Mouse (Mus musculus) liver, adult 2 months (tissue): ENCODE results near the gene Ralgds. TPM values are rescaled to one million over a fixed set of nuclear protein-coding genes. Genes with fewer than 3 reads are reported as not detected.

Experiments used
- DNase-seq: peaks from one replicate; pipeline ENCODE4 v3.0.0-alpha.2; 2011; ENCODE audit warnings: low read depth, low spot score; ENCODE audit errors: extremely low read depth
- H3K27ac ChIP-seq: fragments of 200-500 bp; replicated peaks from 2 replicates; pipeline ENCODE4 v1.5.1; 2012; ENCODE audit warnings: low read depth, mild to moderate bottlenecking, control low read depth, inconsistent platforms, low read length; ENCODE audit not compliant: insufficient read depth
- H3K27me3 ChIP-seq: fragments of 200-500 bp; 2 replicates; pipeline ENCODE4 v1.6.1; 2012; ENCODE audit warnings: mild to moderate bottlenecking, moderate library complexity, low read length, inconsistent platforms; ENCODE audit not compliant: control insufficient read depth, insufficient read depth
- H3K36me3 ChIP-seq: fragments of 200-500 bp; 2 replicates; pipeline ENCODE4 v1.6.1; 2012; ENCODE audit warnings: low read length, inconsistent platforms; ENCODE audit not compliant: control insufficient read depth, insufficient read depth
- H3K4me1 ChIP-seq: fragments of 200-500 bp; 2 replicates; pipeline ENCODE4 v1.6.1; 2011; ENCODE audit warnings: low read length; ENCODE audit not compliant: control insufficient read depth, insufficient read depth
- H3K4me3 ChIP-seq: fragments of 200-500 bp; 2 replicates; pipeline ENCODE4 v1.5.1; 2011; ENCODE audit warnings: low read depth, mild to moderate bottlenecking, control low read depth, low read length, moderate library complexity; ENCODE audit not compliant: insufficient read depth
- H3K79me2 ChIP-seq: fragments of 200-500 bp; 2 replicates; pipeline ENCODE4 v1.6.1; 2012; ENCODE audit warnings: inconsistent platforms, mild to moderate bottlenecking, low read length, moderate library complexity; ENCODE audit not compliant: control insufficient read depth, insufficient read depth
- H3K9ac ChIP-seq: fragments of 200-500 bp; 2 replicates; pipeline ENCODE4 v1.6.1; 2012; ENCODE audit warnings: low read depth, mild to moderate bottlenecking, control low read depth, inconsistent platforms, low read length
- CTCF ChIP-seq: fragments of 200-500 bp; IDR thresholded peaks from 2 replicates; pipeline ENCODE4 v1.5.1; 2011; ENCODE audit warnings: low read depth, low read length, control low read depth
- POLR2A ChIP-seq: fragments of 200-500 bp; IDR thresholded peaks from 2 replicates; pipeline ENCODE4 v1.6.1; 2011; ENCODE audit warnings: low read length, control low read depth; ENCODE audit not compliant: insufficient read depth; ENCODE audit errors: extremely low read depth
- WGBS: fragments of 180-500 bp; shearing (Covaris S2); methylation state at CpG from one replicate; pipeline ENCODE4 v1.1.7; 2018; 5-methylcytosine and 5-hydroxymethylcytosine counted together
- polyA plus RNA-seq: library from polyadenylated mRNA; depleted of rRNA; stranded (reverse); fragments of >200 nt; gene quantifications from 2 replicates; pipeline ENCODE4 v1.2.3, GENCODE M21; 2012
- total RNA-seq: library from RNA; depleted of rRNA; stranded (reverse); fragments of >200 nt; gene quantifications from 2 replicates; pipeline ENCODE4 v1.2.3, GENCODE M21; 2014

Gene Ralgds
- total and polyA plus RNA-seq, 2 experiments, result 1.1 to 3.0 TPM

DNA sequence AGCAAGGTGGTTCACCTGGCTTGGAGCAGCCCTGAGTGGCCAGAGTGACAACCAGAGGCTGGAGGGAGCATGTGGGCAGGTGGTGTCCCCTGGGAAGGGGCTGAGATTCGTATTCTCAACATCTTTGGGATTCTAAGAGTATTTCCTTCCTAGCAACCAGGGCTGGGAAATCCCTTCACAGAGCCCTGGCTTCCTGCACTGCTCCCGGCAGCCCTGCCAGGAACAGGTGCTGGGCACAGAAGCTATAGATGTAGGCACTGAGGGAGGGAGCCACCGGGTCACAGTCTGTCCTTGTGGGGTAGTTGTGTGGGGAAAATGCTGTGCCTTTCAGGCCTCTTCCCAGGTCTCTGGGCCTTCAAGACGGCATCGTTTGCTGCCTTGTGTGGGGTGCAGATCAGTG lies 7.7 kb downstream of the Ralgds start:
- no peak for DNase-seq
- H3K27ac ChIP-seq, result no peak overlapping the region
- WGBS, result 89% methylated on average over 5 of the region's 5 CpGs

DNA sequence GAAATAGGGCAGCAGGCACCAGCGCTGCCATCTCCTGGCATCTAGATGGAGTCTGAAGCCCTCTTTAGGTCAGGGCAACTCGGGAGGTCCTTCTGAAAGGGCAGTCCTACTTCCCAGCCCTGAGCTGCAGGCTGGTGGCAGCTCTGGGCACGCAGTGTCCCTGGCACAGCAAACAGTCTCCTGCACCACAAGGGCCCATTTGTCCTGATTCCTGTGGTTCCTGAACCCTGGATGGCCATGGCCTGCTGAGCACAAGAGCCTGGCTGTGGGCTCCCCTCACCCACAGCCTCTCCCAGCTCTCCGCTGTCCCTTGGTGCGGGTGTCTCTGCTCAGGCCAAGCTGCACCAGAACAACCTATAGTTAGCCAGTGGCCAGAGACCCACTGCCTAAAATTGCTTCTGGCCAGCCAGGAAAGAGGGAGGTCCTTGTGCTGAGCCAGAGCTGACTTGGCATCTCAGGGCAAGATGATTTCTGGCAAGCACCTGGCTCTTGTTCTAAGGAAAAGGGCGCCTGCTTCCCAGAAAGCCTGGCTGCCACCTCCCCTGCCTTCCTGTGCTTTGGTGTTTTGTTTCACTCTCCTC lies 8.7 kb downstream of the Ralgds start:
- Histone ChIP-seq H3K4me3 (no peak overlapping the region), H3K36me3 (no peaks in the 10 kb centered on the region), H3K4me1 (no peaks in the 10 kb centered on the region; the same call in 1 of the 2 replicates), H3K9ac (no peak overlapping the region), H3K79me2 (no peaks in the 10 kb centered on the region), H3K27me3 (no peaks in the 10 kb centered on the region), H3K27ac (no peak overlapping the region)
- no peak for TF ChIP-seq CTCF
- 88% methylated on average over 6 of the region's 6 CpGs for WGBS
- no peak for DNase-seq

More for the DNA sequence above, 7.7 kb downstream of the Ralgds start:
- Histone ChIP-seq H3K4me1 (no peaks in the 10 kb centered on the region; the same call in 1 of the 2 replicates), H3K4me3 (no peak overlapping the region), H3K79me2 (no peaks in the 10 kb centered on the region), H3K9ac (no peak overlapping the region), H3K27me3 (no peaks in the 10 kb centered on the region), H3K36me3 (no peaks in the 10 kb centered on the region)
- no peak for TF ChIP-seq CTCF
- no peak for TF ChIP-seq POLR2A

DNA sequence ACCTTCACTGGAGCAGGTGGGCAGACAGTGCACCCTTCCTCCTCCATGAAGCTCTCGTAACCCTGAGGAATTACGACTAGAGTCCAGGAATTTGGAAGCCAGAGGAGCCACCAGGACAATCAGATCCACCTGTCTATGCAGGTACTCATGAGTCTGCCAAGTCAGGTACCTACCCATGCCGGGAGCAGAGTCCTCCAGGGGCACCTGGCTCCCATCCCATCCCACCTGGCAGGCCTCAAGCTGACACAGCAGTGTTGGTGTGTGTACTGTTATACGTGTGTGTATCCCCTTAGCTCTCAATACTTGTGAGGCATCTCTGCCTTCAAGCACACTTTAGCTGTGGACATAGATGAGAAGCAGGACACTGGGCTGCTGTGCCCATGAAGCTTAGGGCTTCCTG lies 9.2 kb downstream of the Ralgds start:
- no peak overlapping the region for H3K27ac ChIP-seq
- 43% methylated on average over 4 of the region's 4 CpGs for WGBS
- no peaks in the 10 kb centered on the region; the same call in 1 of the 2 replicates for H3K4me1 ChIP-seq

DNA sequence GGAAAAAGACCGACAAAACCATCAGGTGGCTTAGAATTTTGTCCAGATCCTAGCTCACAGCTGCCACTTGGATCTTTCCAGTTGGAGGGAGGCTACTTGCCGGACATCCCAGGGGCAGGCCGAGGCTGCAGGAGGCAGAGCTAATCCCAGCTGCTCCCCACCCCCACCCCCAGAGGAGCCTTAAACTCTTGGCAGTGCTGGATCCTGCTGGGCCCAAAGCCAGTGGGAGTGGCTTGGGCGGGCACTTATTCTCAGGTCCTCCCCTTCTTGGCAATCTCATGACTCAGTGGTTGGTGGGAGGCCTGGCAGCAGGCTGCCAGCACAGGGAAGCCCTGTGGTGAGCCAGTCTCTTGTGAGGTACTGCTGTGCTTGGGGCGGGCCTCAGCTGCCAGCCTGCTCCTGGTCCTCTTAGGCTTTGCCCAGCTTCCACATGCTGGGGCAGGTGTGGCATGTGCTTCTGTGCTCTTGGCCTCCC lies 10.8 kb downstream of the Ralgds start:
- no peak overlapping the region for H3K4me3 ChIP-seq
- no peaks in the 10 kb centered on the region; the same call in 1 of the 2 replicates for H3K4me1 ChIP-seq
- H3K27ac ChIP-seq, result no peak overlapping the region
- WGBS, result 21% methylated on average over 5 of the region's 5 CpGs
- H3K36me3 ChIP-seq, result no peaks in the 10 kb centered on the region
- TF ChIP-seq POLR2A, result no peak
- no peak for TF ChIP-seq CTCF
- peak; percentile 44 for DNase-seq
- H3K27me3 ChIP-seq, result no peaks in the 10 kb centered on the region
- no peak overlapping the region for H3K9ac ChIP-seq
- H3K79me2 ChIP-seq, result no peaks in the 10 kb centered on the region

More for the DNA sequence above, 9.2 kb downstream of the Ralgds start:
- Histone ChIP-seq H3K27me3 (no peaks in the 10 kb centered on the region), H3K79me2 (no peaks in the 10 kb centered on the region), H3K4me3 (no peak overlapping the region), H3K9ac (no peak overlapping the region), H3K36me3 (no peaks in the 10 kb centered on the region)
- no peak for DNase-seq
- TF ChIP-seq CTCF, result no peak
- no peak for TF ChIP-seq POLR2A

DNA sequence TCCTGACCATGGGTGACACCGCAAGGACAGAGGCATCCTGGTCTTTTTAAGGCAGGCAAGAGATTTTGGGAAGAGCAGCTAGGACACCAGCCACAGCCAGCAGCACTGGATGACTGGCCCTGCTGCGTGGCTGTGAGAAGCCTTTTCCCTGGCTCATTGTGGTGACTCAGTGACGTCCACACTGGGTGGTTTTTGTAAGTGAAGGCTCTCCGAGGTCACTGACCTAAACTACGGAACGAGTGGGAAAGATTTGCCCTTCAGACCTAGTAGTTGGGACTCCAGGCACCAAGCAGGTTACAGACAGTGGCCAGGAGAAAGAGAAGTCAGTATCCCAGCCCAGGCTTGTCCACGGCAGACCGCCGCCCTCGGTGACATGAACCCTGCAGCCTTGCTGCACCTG lies 11.5 kb downstream of the Ralgds start:
- 75% methylated on average over 10 of the region's 10 CpGs for WGBS
- H3K9ac ChIP-seq, result no peak overlapping the region
- H3K27ac ChIP-seq, result peak overlapping the region; percentile 50; the same call in 1 of the 2 replicates
- H3K27me3 ChIP-seq, result no peaks in the 10 kb centered on the region
- H3K36me3 ChIP-seq, result no peaks in the 10 kb centered on the region
- H3K79me2 ChIP-seq, result no peaks in the 10 kb centered on the region
- TF ChIP-seq POLR2A, result no peak
- no peak for TF ChIP-seq CTCF
- DNase-seq, result no peak
- no peak overlapping the region for H3K4me3 ChIP-seq
- H3K4me1 ChIP-seq, result no peaks in the 10 kb centered on the region; the same call in 1 of the 2 replicates

GRCm38 (mm10) chr2:28525219-28525942 lies 12.5 kb downstream of the Ralgds start:
- TF ChIP-seq POLR2A (no peak), CTCF (no peak)
- Histone ChIP-seq H3K36me3 (no peaks in the 10 kb centered on the region), H3K4me1 (no peaks in the 10 kb centered on the region; the same call in 1 of the 2 replicates), H3K4me3 (no peak overlapping the region), H3K79me2 (no peaks in the 10 kb centered on the region), H3K27ac (peak overlapping the region; percentile 78), H3K27me3 (no peaks in the 10 kb centered on the region), H3K9ac (peak overlapping the region; percentile 29; the same call in 1 of the 2 replicates)
- 60% methylated on average over 11 of the region's 11 CpGs for WGBS
- DNase-seq, result peak; percentile 27
